Mouse (Mus musculus): ENCODE results near the gene Rsg1. TPM values are rescaled to one million over a fixed set of nuclear protein-coding genes. Genes with fewer than 3 reads are reported as not detected.

The Rsg1 gene
- polyA plus RNA-seq, 1 experiment, result not detected

GRCm38 (mm10) chr4:141196981-141197685 lies 16.6 kb upstream of the Rsg1 start:
- H3K27ac ChIP-seq (replicated peaks; ENCODE audit: low read depth, low read length), result no peak overlapping the region
- H3K4me1 ChIP-seq (ENCODE audit: control insufficient read depth, insufficient read depth, insufficient read length, low read length), result no peaks in the 10 kb centered on the region
- H3K4me3 ChIP-seq (ENCODE audit: insufficient read depth, low read depth, low read length), result no peak overlapping the region

DNA sequence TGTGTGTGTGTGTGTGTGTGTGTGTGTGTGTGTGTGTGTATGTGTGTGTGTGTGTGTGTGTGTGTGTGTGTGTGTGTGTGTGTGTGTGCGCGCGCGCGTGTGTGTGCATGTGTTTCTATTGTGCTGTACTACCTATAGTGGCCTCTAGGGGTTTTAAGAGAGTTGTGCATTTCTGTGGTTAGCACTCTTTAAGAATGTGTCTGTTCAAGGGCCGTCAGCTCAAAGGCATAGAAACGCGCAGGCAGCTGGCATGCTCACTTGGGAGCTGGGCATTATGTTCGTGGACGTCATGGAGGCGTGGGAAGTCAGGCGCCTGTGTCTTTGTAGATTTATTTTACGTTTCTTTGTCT lies 16.1 kb upstream of the Rsg1 start:
- Histone ChIP-seq H3K4me3 (ENCODE audit: insufficient read depth, low read depth, low read length) (no peak overlapping the region), H3K27ac (replicated peaks; ENCODE audit: low read depth, low read length) (no peak overlapping the region)

DNA sequence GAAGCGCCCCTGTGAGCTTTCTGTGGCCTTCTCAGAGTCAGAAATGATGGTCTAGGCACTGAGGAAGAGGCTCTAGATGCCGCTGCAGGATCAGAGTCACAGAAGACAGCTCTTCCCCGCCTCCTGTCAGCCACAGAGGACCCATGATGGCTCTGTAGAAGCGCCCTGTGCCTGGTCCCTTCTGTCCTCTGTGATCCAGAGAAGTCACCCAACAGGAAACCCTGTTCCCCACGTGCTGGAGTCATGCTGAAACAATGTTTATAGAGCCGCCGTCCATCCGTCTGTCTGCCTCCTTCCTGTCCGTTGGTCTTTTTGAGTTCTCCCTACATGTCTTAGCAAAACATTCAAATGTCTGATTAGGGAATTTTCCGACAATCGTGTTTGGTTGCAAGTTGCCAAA lies 12.8 kb upstream of the Rsg1 start:
- Histone ChIP-seq H3K27ac (replicated peaks; ENCODE audit: low read depth, low read length) (peak overlapping the region; percentile 4), H3K4me3 (ENCODE audit: insufficient read depth, low read depth, low read length) (no peak overlapping the region)

More for the DNA sequence above, 16.1 kb upstream of the Rsg1 start:
- H3K4me1 ChIP-seq (ENCODE audit: control insufficient read depth, insufficient read depth, insufficient read length, low read length), result no peaks in the 10 kb centered on the region

GRCm38 (mm10) chr4:141202192-141202591 lies 11.6 kb upstream of the Rsg1 start:
- no peaks in the 10 kb centered on the region for H3K4me1 ChIP-seq (ENCODE audit: control insufficient read depth, insufficient read depth, insufficient read length, low read length)
- H3K4me3 ChIP-seq (ENCODE audit: insufficient read depth, low read depth, low read length), result no peak overlapping the region

More for the DNA sequence above, 12.8 kb upstream of the Rsg1 start:
- H3K4me1 ChIP-seq (ENCODE audit: control insufficient read depth, insufficient read depth, insufficient read length, low read length), result no peaks in the 10 kb centered on the region

GRCm38 (mm10) chr4:141204580-141205061 lies 9.1 kb upstream of the Rsg1 start:
- no peak overlapping the region for H3K4me3 ChIP-seq (ENCODE audit: insufficient read depth, low read depth, low read length)
- H3K4me1 ChIP-seq (ENCODE audit: control insufficient read depth, insufficient read depth, insufficient read length, low read length), result no peaks in the 10 kb centered on the region
- H3K27ac ChIP-seq (replicated peaks; ENCODE audit: low read depth, low read length), result no peak overlapping the region

More at GRCm38 (mm10) chr4:141202192-141202591, 11.6 kb upstream of the Rsg1 start:
- H3K27ac ChIP-seq (replicated peaks; ENCODE audit: low read depth, low read length), result no peak overlapping the region

GRCm38 (mm10) chr4:141207081-141207480 lies 6.7 kb upstream of the Rsg1 start:
- Histone ChIP-seq H3K27ac (replicated peaks; ENCODE audit: low read depth, low read length) (no peak overlapping the region), H3K4me3 (ENCODE audit: insufficient read depth, low read depth, low read length) (no peak overlapping the region), H3K4me1 (ENCODE audit: control insufficient read depth, insufficient read depth, insufficient read length, low read length) (peaks cover 4% of the 10 kb centered on the region; the same call in 1 of the 2 replicates)

GRCm38 (mm10) chr4:141210524-141211219 lies 3.1 kb upstream of the Rsg1 start:
- peak overlapping the region; percentile 68 for H3K4me3 ChIP-seq (ENCODE audit: insufficient read depth, low read depth, low read length)
- peak overlapping the region; percentile 99 for H3K27ac ChIP-seq (replicated peaks; ENCODE audit: low read depth, low read length)
- H3K4me1 ChIP-seq (ENCODE audit: control insufficient read depth, insufficient read depth, insufficient read length, low read length), result peaks cover 4% of the 10 kb centered on the region; the same call in 1 of the 2 replicates

DNA sequence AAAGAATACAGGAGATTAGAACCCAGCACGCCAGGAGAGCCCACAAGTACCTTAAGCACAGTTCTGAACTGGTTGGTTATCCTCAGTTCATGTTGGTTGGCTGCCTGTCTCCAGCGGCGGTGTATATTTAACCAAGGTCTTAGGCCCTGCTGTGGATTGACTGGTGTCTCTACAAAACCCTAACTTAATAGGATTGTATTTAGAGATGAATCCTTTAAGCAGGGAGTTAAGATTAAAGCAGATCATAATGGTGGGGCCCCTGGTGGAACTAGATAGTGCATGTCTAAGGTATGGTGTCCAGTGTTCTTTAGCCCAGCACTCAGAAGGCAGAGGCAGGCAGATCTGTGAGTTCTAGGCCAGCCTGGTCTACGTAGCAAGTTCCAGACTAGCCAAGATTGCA lies 2.1 kb upstream of the Rsg1 start:
- Histone ChIP-seq H3K4me3 (ENCODE audit: insufficient read depth, low read depth, low read length) (no peak overlapping the region), H3K4me1 (ENCODE audit: control insufficient read depth, insufficient read depth, insufficient read length, low read length) (peaks cover 4% of the 10 kb centered on the region; the same call in 1 of the 2 replicates), H3K27ac (replicated peaks; ENCODE audit: low read depth, low read length) (no peak overlapping the region)

GRCm38 (mm10) chr4:141212892-141213291 lies 864 bp upstream of the Rsg1 start:
- Histone ChIP-seq H3K4me3 (ENCODE audit: insufficient read depth, low read depth, low read length) (no peak overlapping the region; the same call in 1 of the 2 replicates), H3K27ac (replicated peaks; ENCODE audit: low read depth, low read length) (no peak overlapping the region), H3K4me1 (ENCODE audit: control insufficient read depth, insufficient read depth, insufficient read length, low read length) (peaks cover 4% of the 10 kb centered on the region; the same call in 1 of the 2 replicates)

- H3K27ac ChIP-seq (replicated peaks; ENCODE audit: low read depth, low read length), result no peak overlapping the region
- peak overlapping the region; percentile 31; the same call in 1 of the 2 replicates for H3K4me3 ChIP-seq (ENCODE audit: insufficient read depth, low read depth, low read length)
- H3K4me1 ChIP-seq (ENCODE audit: control insufficient read depth, insufficient read depth, insufficient read length, low read length), result peaks cover 4% of the 10 kb centered on the region; the same call in 1 of the 2 replicates
These were observed 414 bp upstream of the Rsg1 start for GRCm38 (mm10) chr4:141213342-141213741.

DNA sequence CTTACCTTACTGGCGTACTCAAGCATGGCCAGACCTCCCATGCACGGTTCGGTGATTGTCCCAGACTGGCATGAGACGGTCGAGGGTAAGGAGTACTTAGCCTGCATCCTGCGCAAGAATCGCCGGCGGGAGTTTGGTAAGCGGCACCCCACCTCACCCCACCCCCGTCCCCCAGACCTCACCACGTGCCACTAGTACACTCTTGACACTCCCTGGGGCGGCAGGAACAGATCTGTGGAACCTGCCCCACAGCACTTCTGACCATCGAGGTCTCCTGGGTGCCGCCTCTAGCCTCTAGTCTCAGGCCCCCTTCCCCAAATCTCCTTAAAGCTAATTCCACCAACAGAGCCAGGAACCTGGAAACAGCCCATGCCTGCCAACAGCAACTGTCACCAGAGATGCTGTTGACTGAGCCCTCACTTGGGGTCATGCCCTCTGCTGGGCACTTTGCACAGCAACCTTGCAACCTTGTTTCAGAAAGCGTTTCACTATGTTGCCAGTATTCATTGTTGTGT lies 638 bp downstream of the Rsg1 start:
- H3K4me3 ChIP-seq (ENCODE audit: insufficient read depth, low read depth, low read length), result peak overlapping the region; percentile 69
- no peak overlapping the region for H3K27ac ChIP-seq (replicated peaks; ENCODE audit: low read depth, low read length)

GRCm38 (mm10) chr4:141219583-141220213 lies 5.9 kb downstream of the Rsg1 start:
- Histone ChIP-seq H3K27ac (replicated peaks; ENCODE audit: low read depth, low read length) (no peak overlapping the region), H3K4me1 (ENCODE audit: control insufficient read depth, insufficient read depth, insufficient read length, low read length) (no peaks in the 10 kb centered on the region), H3K4me3 (ENCODE audit: insufficient read depth, low read depth, low read length) (no peak overlapping the region)

More for the DNA sequence above, 638 bp downstream of the Rsg1 start:
- H3K4me1 ChIP-seq (ENCODE audit: control insufficient read depth, insufficient read depth, insufficient read length, low read length), result peaks cover 4% of the 10 kb centered on the region; the same call in 1 of the 2 replicates

GRCm38 (mm10) chr4:141221848-141222247 lies 8.1 kb downstream of the Rsg1 start:
- H3K4me3 ChIP-seq (ENCODE audit: insufficient read depth, low read depth, low read length), result no peak overlapping the region
- H3K4me1 ChIP-seq (ENCODE audit: control insufficient read depth, insufficient read depth, insufficient read length, low read length), result no peaks in the 10 kb centered on the region
- H3K27ac ChIP-seq (replicated peaks; ENCODE audit: low read depth, low read length), result no peak overlapping the region

DNA sequence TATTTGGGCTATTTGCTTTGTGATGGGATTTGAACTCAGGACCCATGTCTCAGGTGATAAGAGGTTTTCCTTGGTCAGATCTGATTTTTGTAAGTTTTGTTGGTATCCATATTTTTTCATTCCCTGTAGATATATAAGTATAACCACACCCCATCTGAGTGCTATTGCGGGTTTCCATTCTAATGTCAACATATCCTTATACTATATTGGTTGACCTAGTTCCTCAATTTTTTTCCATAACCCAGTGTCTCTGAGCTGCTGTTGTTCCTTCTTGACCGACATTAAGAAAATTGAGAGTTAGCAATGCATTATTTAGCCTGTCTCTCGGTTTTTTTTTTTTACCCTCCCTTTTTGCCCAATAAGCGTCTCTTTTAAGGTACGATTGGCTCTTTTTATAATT lies 9.0 kb downstream of the Rsg1 start:
- Histone ChIP-seq H3K4me1 (ENCODE audit: control insufficient read depth, insufficient read depth, insufficient read length, low read length) (no peaks in the 10 kb centered on the region), H3K4me3 (ENCODE audit: insufficient read depth, low read depth, low read length) (no peak overlapping the region), H3K27ac (replicated peaks; ENCODE audit: low read depth, low read length) (no peak overlapping the region)

- no peaks in the 10 kb centered on the region for H3K4me1 ChIP-seq (ENCODE audit: control insufficient read depth, insufficient read depth, insufficient read length, low read length)
- H3K27ac ChIP-seq (replicated peaks; ENCODE audit: low read depth, low read length), result no peak overlapping the region
- no peak overlapping the region for H3K4me3 ChIP-seq (ENCODE audit: insufficient read depth, low read depth, low read length)
These were observed 14.9 kb downstream of the Rsg1 start for GRCm38 (mm10) chr4:141228687-141229086.

Measured in brown adipose tissue, adult 24 weeks (tissue).